Comparison of ENCODE assay signal across 26 mouse cellular contexts in the genomic region with DNA sequence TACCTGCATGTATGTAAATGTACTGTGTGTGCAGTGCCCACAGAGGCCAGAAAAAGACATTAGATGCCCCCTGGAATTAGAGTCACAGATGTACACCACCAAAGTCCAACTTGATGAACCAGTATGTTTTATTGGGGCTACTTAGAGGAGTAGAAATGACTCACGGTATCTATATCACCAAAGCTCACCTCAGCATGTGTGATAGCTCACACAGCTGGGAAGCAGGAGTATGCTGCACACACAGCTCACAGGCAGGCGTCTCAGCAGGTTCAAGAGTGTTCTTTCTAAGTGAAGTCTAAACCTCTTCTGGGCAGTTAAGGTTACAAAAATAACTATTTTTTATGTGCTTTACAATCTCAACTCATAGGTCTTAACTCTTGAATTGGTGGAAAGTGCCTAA. TPM values are rescaled to one million over a fixed set of nuclear protein-coding genes. Genes with fewer than 3 reads are reported as not detected.
DNase-seq lines count a peak whose midpoint lies in the region; ATAC-seq and TF ChIP-seq lines count a peak whose summit lies in the region.
"Had no signal": no experiment of that assay in that cellular context is flagged by ENCODE, and none has a peak within 500 bp of the region (broad histone marks: within the 10 kb centered on the region; RNA-seq: fewer than 3 reads in every experiment).

No protein-coding gene starts in this region.

- no peaks in the 10 kb centered on the region for H3K9me3 ChIP-seq in midbrain, embryonic 11.5 days (ENCODE audit: control insufficient read depth, low read length)
- no peaks in the 10 kb centered on the region for H3K9me3 ChIP-seq in midbrain, postnatal 0 days (ENCODE audit: low read length)
- no peaks in the 10 kb centered on the region for H3K9me3 ChIP-seq in intestine, embryonic 16.5 days (ENCODE audit: control insufficient read depth, low read length)
- H3K9me3 ChIP-seq: embryonic facial prominence, embryonic 13.5 days; embryonic facial prominence, embryonic 15.5 days; forebrain, embryonic 10.5 days; forebrain, embryonic 13.5 days; forebrain, embryonic 15.5 days; G1E had no signal

- intact Hi-C loops in heart, postnatal 14 days (cut with DNase I): no loop called here

- peaks cover 5% of the 10 kb centered on the region for H3K36me3 ChIP-seq in midbrain, embryonic 11.5 days (ENCODE audit: control insufficient read depth, insufficient read depth, low read length)
- H3K36me3 ChIP-seq in midbrain, postnatal 0 days (ENCODE audit: insufficient read depth, low read length): peaks cover 20% of the 10 kb centered on the region; the same call in 1 of the 2 replicates
- H3K36me3 ChIP-seq in intestine, embryonic 16.5 days (ENCODE audit: control insufficient read depth, insufficient read depth, low read length): peaks cover 4% of the 10 kb centered on the region; the same call in 1 of the 2 replicates

- no peak overlapping the region for H3K27ac ChIP-seq in midbrain, embryonic 11.5 days (ENCODE audit: low read depth, low read length)
- no peak overlapping the region for H3K27ac ChIP-seq in midbrain, postnatal 0 days (ENCODE audit: low read depth, low read length)
- no peak overlapping the region for H3K27ac ChIP-seq in intestine, embryonic 16.5 days (ENCODE audit: low read length)
- H3K27ac ChIP-seq: embryonic facial prominence, embryonic 13.5 days; embryonic facial prominence, embryonic 15.5 days; forebrain, embryonic 10.5 days; forebrain, embryonic 13.5 days; forebrain, embryonic 15.5 days had no signal

- no peak for ATAC-seq in midbrain, embryonic 11.5 days (ENCODE audit: low FRiP score)
- ATAC-seq in midbrain, postnatal 0 days (ENCODE audit: low FRiP score): no peak
- peak; percentile 84 for ATAC-seq in intestine, embryonic 16.5 days
- ATAC-seq: CD4-positive, CD25-positive, alpha-beta regulatory T cell, adult 4 months; forebrain, embryonic 13.5 days; forebrain, embryonic 15.5 days; forebrain, postnatal 0 days had no signal

- no peaks in the 10 kb centered on the region for H3K27me3 ChIP-seq in midbrain, embryonic 11.5 days (ENCODE audit: control insufficient read depth, insufficient read depth, low read length)
- no peaks in the 10 kb centered on the region for H3K27me3 ChIP-seq in midbrain, postnatal 0 days (ENCODE audit: insufficient read depth, low read length)
- H3K27me3 ChIP-seq in intestine, embryonic 16.5 days (replicated peaks; ENCODE audit: control insufficient read depth, insufficient read depth, low read length): no peaks in the 10 kb centered on the region
- H3K27me3 ChIP-seq: CH12.LX; embryonic facial prominence, embryonic 13.5 days; embryonic facial prominence, embryonic 15.5 days; forebrain, embryonic 13.5 days; forebrain, embryonic 15.5 days had no signal

- H3K4me2 ChIP-seq in midbrain, embryonic 11.5 days: no peak overlapping the region
- no peak overlapping the region for H3K4me2 ChIP-seq in midbrain, postnatal 0 days (ENCODE audit: low read depth, low read length, poor library complexity, severe bottlenecking)
- H3K4me2 ChIP-seq in intestine, embryonic 16.5 days (ENCODE audit: low read depth, low read length): no peak overlapping the region
- H3K4me2 ChIP-seq: embryonic facial prominence, embryonic 13.5 days; embryonic facial prominence, embryonic 15.5 days; forebrain, embryonic 13.5 days; forebrain, embryonic 15.5 days had no signal

- DNase-seq in midbrain, embryonic 11.5 days (ENCODE audit: low spot score, missing footprints): peak; percentile 4
- no peak for DNase-seq in midbrain, postnatal 0 days (ENCODE audit: low spot score)
- DNase-seq in heart, postnatal 14 days: no peak
- no peak for DNase-seq in thymus, postnatal 10 days (ENCODE audit: low spot score in 2 of 2)
- DNase-seq: adrenal gland, adult 2 months; adrenal gland, postnatal 10 days; adrenal gland, postnatal 25 days; B cell, adult 2 months; cerebellum, adult 11 months; cerebellum, adult 18-20 months; cerebellum, adult 8-10 months; cerebellum, adult 9-11 months; cerebellum, postnatal 14 days; cerebellum, postnatal 36 days; embryo, embryonic 11 days; forebrain, postnatal 0 days had no signal

- no peaks in the 10 kb centered on the region for H3K4me1 ChIP-seq in midbrain, embryonic 11.5 days (ENCODE audit: control insufficient read depth, insufficient read depth, low read length)
- H3K4me1 ChIP-seq in midbrain, postnatal 0 days (ENCODE audit: insufficient read depth, low read length): no peaks in the 10 kb centered on the region
- no peaks in the 10 kb centered on the region for H3K4me1 ChIP-seq in intestine, embryonic 16.5 days (ENCODE audit: control insufficient read depth, insufficient read depth, low read length)
- H3K4me1 ChIP-seq: embryonic facial prominence, embryonic 13.5 days; embryonic facial prominence, embryonic 15.5 days; forebrain, embryonic 10.5 days; forebrain, embryonic 13.5 days; forebrain, embryonic 15.5 days had no signal

- TF ChIP-seq CTCF in midbrain, postnatal 0 days (IDR thresholded peaks at IDR 0.05): no peak

- 94% methylated on average over 2 of the region's 2 CpGs for WGBS in midbrain, embryonic 11.5 days
- 96% methylated on average over 2 of the region's 2 CpGs for WGBS in midbrain, postnatal 0 days
- 73% methylated on average over 2 of the region's 2 CpGs for WGBS in intestine, embryonic 16.5 days

- H3K4me3 ChIP-seq in midbrain, embryonic 11.5 days (ENCODE audit: low read depth, low read length): no peak overlapping the region
- H3K4me3 ChIP-seq in midbrain, postnatal 0 days (ENCODE audit: low read depth, low read length): no peak overlapping the region
- H3K4me3 ChIP-seq in intestine, embryonic 16.5 days (ENCODE audit: low read length): no peak overlapping the region
- H3K4me3 ChIP-seq: embryonic facial prominence, embryonic 13.5 days; embryonic facial prominence, embryonic 15.5 days; erythroblast, embryonic 14.5 days; forebrain, embryonic 10.5 days; forebrain, embryonic 13.5 days; forebrain, embryonic 15.5 days had no signal

- no peak overlapping the region for H3K9ac ChIP-seq in midbrain, embryonic 11.5 days (ENCODE audit: low read length)
- H3K9ac ChIP-seq in midbrain, postnatal 0 days (replicated peaks; ENCODE audit: low read length, poor library complexity, severe bottlenecking): no peak overlapping the region
- no peak overlapping the region for H3K9ac ChIP-seq in intestine, embryonic 16.5 days (ENCODE audit: low read depth, low read length)
- H3K9ac ChIP-seq: embryonic facial prominence, embryonic 13.5 days; embryonic facial prominence, embryonic 15.5 days; forebrain, embryonic 13.5 days; forebrain, embryonic 15.5 days; forebrain, postnatal 0 days had no signal

RNA-seq across cellular contexts. Expression of gene Nmd3, which starts 12.2 kb away (rescaled TPM):
- 142 TPM in 2 replicates for polyA plus RNA-seq in midbrain, embryonic 11.5 days (2014; fragmentation: Nextera tagmentation; extraction: Ambion mirVana)
- 8.0 and 17.8 TPM in 2 replicates for total RNA-seq in midbrain, postnatal 0 days (2014; rRNA removed)
- 56.0 and 58.7 TPM in 2 replicates for polyA plus RNA-seq in midbrain, postnatal 0 days (2015; fragmentation: Nextera tagmentation; extraction: Ambion mirVana)
- 123 and 142 TPM in 2 replicates for polyA plus RNA-seq in intestine, embryonic 16.5 days (2015; fragmentation: Nextera tagmentation; extraction: Ambion mirVana)
- total RNA-seq in heart, postnatal 14 days (2021): 10 to 100 TPM; 34.7 to 44.2 TPM
